Mouse (Mus musculus) kidney, embryonic 14.5 days (tissue): ENCODE measurements around the gene Mterf1b. TPM values are rescaled to one million over a fixed set of nuclear protein-coding genes. Genes with fewer than 3 reads are reported as not detected.

Experiments used
- ATAC-seq: fragments of 200-750 bp; cut with Nextera tagmentation; 2 replicates; pipeline ENCODE4 v1.8.0; 2017; ENCODE audit warnings: moderate number of reproducible peaks, mild to moderate bottlenecking, moderate TSS enrichment, moderate library complexity; ENCODE audit not compliant: low FRiP score, low TSS enrichment
- H3K27ac ChIP-seq: fragments of 300-500 bp; sonication (generic); 2 replicates; pipeline ENCODE4 v1.5.1; 2014; ENCODE audit warnings: low read depth, mild to moderate bottlenecking, low read length, moderate library complexity, mixed read lengths
- H3K27me3 ChIP-seq: fragments of 300-500 bp; sonication (generic); 2 replicates; pipeline ENCODE4 v1.6.1; 2014; ENCODE audit warnings: mild to moderate bottlenecking, low read length; ENCODE audit not compliant: control insufficient read depth, insufficient read depth
- H3K36me3 ChIP-seq: fragments of 300-500 bp; sonication (generic); 2 replicates; pipeline ENCODE4 v1.6.1; 2014; ENCODE audit warnings: low read length, mixed read lengths; ENCODE audit not compliant: control insufficient read depth, insufficient read depth
- H3K4me1 ChIP-seq: fragments of 300-500 bp; sonication (generic); 2 replicates; pipeline ENCODE4 v1.6.1; 2014; ENCODE audit warnings: low read length, mixed read lengths; ENCODE audit not compliant: control insufficient read depth, insufficient read depth
- H3K4me2 ChIP-seq: fragments of 300-500 bp; sonication (generic); replicated peaks from 2 replicates; pipeline ENCODE4 v1.6.1; 2014; ENCODE audit warnings: low read depth, mild to moderate bottlenecking, low read length
- H3K4me3 ChIP-seq: fragments of 300-500 bp; sonication (generic); 2 replicates; pipeline ENCODE4 v1.5.1; 2014; ENCODE audit warnings: mild to moderate bottlenecking, low read length
- H3K9ac ChIP-seq: fragments of 300-500 bp; sonication (generic); 2 replicates; pipeline ENCODE4 v1.6.1; 2014; ENCODE audit warnings: low read depth, mild to moderate bottlenecking, low read length, moderate library complexity
- H3K9me3 ChIP-seq: fragments of 300-500 bp; sonication (generic); 2 replicates; pipeline ENCODE4 v1.6.1; 2016; ENCODE audit warnings: low read length; ENCODE audit not compliant: control insufficient read depth
- WGBS: fragments of 180-500 bp; shearing (Covaris S2); extraction: QIAGEN DNeasy Blood & Tissue Kit; methylation state at CpG from one replicate; pipeline ENCODE4 v1.1.7; 2014; 5-methylcytosine and 5-hydroxymethylcytosine counted together
- polyA plus RNA-seq: library from polyadenylated mRNA; unstranded; fragments of >200 nt; fragmentation: Nextera tagmentation; extraction: Ambion mirVana; gene quantifications from 2 replicates; pipeline ENCODE4 v1.2.1, GENCODE M21; 2014

Mterf1b gene
- polyA plus RNA-seq, 1 experiment from 2014 or later, result 3.3 TPM

- 70% methylated on average over 2 of the region's 2 CpGs for WGBS
- H3K4me2 ChIP-seq, result no peak overlapping the region
- no peak for ATAC-seq
These were observed 40.0 kb downstream of the Mterf1b start for GRCm38 (mm10) chr5:4232163-4232562.

GRCm38 (mm10) chr5:4234505-4234904 lies 42.3 kb downstream of the Mterf1b start:
- Histone ChIP-seq H3K27ac (no peak overlapping the region), H3K9me3 (no peaks in the 10 kb centered on the region), H3K27me3 (no peaks in the 10 kb centered on the region), H3K9ac (no peak overlapping the region), H3K4me2 (no peak overlapping the region), H3K36me3 (no peaks in the 10 kb centered on the region), H3K4me1 (no peaks in the 10 kb centered on the region), H3K4me3 (no peak overlapping the region)
- ATAC-seq, result no peak
- WGBS, result 87% methylated on average over 2 of the region's 2 CpGs

More at GRCm38 (mm10) chr5:4232163-4232562, 40.0 kb downstream of the Mterf1b start:
- Histone ChIP-seq H3K4me3 (no peak overlapping the region), H3K36me3 (no peaks in the 10 kb centered on the region), H3K9me3 (no peaks in the 10 kb centered on the region), H3K27me3 (no peaks in the 10 kb centered on the region), H3K9ac (no peak overlapping the region), H3K4me1 (no peaks in the 10 kb centered on the region), H3K27ac (no peak overlapping the region)

- 20% methylated on average over 2 of the region's 2 CpGs for WGBS
- ATAC-seq, result peak; percentile 94
- no peak overlapping the region for H3K4me3 ChIP-seq
- H3K36me3 ChIP-seq, result no peaks in the 10 kb centered on the region
- 0 out of 2 replicates have a peak, but pooled peaks cover 2% of the 10 kb centered on the region for H3K27me3 ChIP-seq
- H3K4me1 ChIP-seq, result no peaks in the 10 kb centered on the region
- no peak overlapping the region for H3K4me2 ChIP-seq
- H3K27ac ChIP-seq, result no peak overlapping the region
- no peak overlapping the region for H3K9ac ChIP-seq
- no peaks in the 10 kb centered on the region for H3K9me3 ChIP-seq
These were observed 48.0 kb downstream of the Mterf1b start for GRCm38 (mm10) chr5:4240120-4240519.

DNA sequence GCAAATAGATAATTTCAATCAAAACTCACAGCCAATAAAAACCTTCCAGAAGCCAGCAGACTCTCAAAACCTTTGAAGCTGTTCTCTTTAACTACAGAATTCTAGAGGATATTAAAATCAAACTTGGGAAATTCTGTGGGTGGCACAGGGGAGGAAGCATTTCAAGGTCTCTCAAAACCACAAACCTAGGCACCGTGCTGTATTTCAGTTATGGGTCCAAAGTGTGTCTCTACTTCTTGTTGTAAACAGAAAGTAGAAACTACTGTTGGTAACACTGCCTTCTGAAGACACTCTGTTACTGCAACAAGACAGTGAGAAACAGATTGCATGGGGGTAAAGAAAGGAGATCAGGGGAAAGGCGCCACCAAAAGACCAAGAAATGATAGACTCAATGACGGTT lies 52.8 kb downstream of the Mterf1b start:
- Histone ChIP-seq H3K9me3 (no peaks in the 10 kb centered on the region), H3K4me2 (no peak overlapping the region), H3K27me3 (0 out of 2 replicates have a peak, but pooled peaks cover 2% of the 10 kb centered on the region), H3K4me3 (no peak overlapping the region), H3K4me1 (no peaks in the 10 kb centered on the region), H3K36me3 (no peaks in the 10 kb centered on the region), H3K27ac (no peak overlapping the region), H3K9ac (no peak overlapping the region)
- WGBS, result 86% methylated on average over 3 of the region's 3 CpGs
- no peak for ATAC-seq

- Histone ChIP-seq H3K36me3 (no peaks in the 10 kb centered on the region), H3K4me1 (no peaks in the 10 kb centered on the region), H3K9ac (no peak overlapping the region), H3K27me3 (0 out of 2 replicates have a peak, but pooled peaks cover 2% of the 10 kb centered on the region), H3K4me2 (no peak overlapping the region), H3K27ac (no peak overlapping the region), H3K9me3 (no peaks in the 10 kb centered on the region), H3K4me3 (no peak overlapping the region)
- ATAC-seq, result no peak
- WGBS, result 60% methylated on average over 2 of the region's 2 CpGs
These were observed 53.9 kb downstream of the Mterf1b start for GRCm38 (mm10) chr5:4246095-4246494.

Other genes with a start within 250 kb of the Mterf1b start
- 42.4 and 82.3 TPM in 2 replicates for gene Cyp51, start 87.6 kb upstream of the Mterf1b start, polyA plus RNA-seq